Mouse (Mus musculus) myocyte (in vitro differentiated cells): ENCODE measurements around the gene Mrps11. TPM values are rescaled to one million over a fixed set of nuclear protein-coding genes. Genes with fewer than 3 reads are reported as not detected.

ENCODE experiments used
- H3K27me3 ChIP-seq: one replicate; pipeline ENCODE4 v1.6.1; 2011; ENCODE audit not compliant: control insufficient read depth, insufficient read depth, insufficient read length
- H3K36me3 ChIP-seq: one replicate; pipeline ENCODE4 v1.6.1; 2011; ENCODE audit not compliant: control insufficient read depth, insufficient read depth
- H3K4me2 ChIP-seq: one replicate; pipeline ENCODE4 v1.6.1; 2011; ENCODE audit warnings: low read depth, control low read depth
- H3K4me3 ChIP-seq: one replicate; pipeline ENCODE4 v1.5.1; 2011; ENCODE audit warnings: mild to moderate bottlenecking, control low read depth, moderate library complexity
- H3K79me2 ChIP-seq: one replicate; pipeline ENCODE4 v1.6.1; 2011; ENCODE audit not compliant: control insufficient read depth, insufficient read depth
- H3ac ChIP-seq: one replicate; pipeline ENCODE4 v1.6.1; 2011; ENCODE audit not compliant: control insufficient read depth, insufficient read length
- CEBPB ChIP-seq: IDR thresholded peaks from 2 replicates; pipeline ENCODE4 v1.6.1; 2011; ENCODE audit warnings: mild to moderate bottlenecking, moderate library complexity; ENCODE audit not compliant: poor library complexity, insufficient read depth, severe bottlenecking
- E2F4 ChIP-seq: IDR thresholded peaks from one replicate; pipeline ENCODE4 v1.6.1; 2011; ENCODE audit warnings: mild to moderate bottlenecking, control low read depth, moderate library complexity; ENCODE audit not compliant: insufficient read depth
- MAX ChIP-seq: IDR thresholded peaks from one replicate; pipeline ENCODE4 v1.6.1; 2011; ENCODE audit warnings: low read depth, mild to moderate bottlenecking, control low read depth
- MYOD1 ChIP-seq, 3 experiments: IDR thresholded peaks; one replicate each; pipeline ENCODE4 v1.6.1; 2011; ENCODE audit warnings: control low read depth in 2 of 3, low read depth in 2 of 3, mild to moderate bottlenecking in 2 of 3, moderate library complexity in 1 of 3; ENCODE audit not compliant: insufficient read length in 2 of 3, control insufficient read depth in 1 of 3
- MYOG ChIP-seq, 3 experiments: IDR thresholded peaks; one replicate each; pipeline ENCODE4 v1.6.1; 2011; ENCODE audit warnings: control low read depth in 2 of 3, low read depth in 2 of 3, mild to moderate bottlenecking in 2 of 3; ENCODE audit not compliant: insufficient read length in 2 of 3, control insufficient read depth in 1 of 3, insufficient read depth in 1 of 3
- POLR2A ChIP-seq: IDR thresholded peaks from one replicate; pipeline ENCODE4 v1.6.1; 2011; ENCODE audit warnings: low read depth, mild to moderate bottlenecking, control low read depth, moderate library complexity; ENCODE audit not compliant: insufficient read length
- POLR2AphosphoS2 ChIP-seq: IDR thresholded peaks from one replicate; pipeline ENCODE4 v1.6.1; 2011; ENCODE audit warnings: low read depth, control low read depth; ENCODE audit not compliant: insufficient read length
- REST ChIP-seq: IDR thresholded peaks from one replicate; pipeline ENCODE4 v1.6.1; 2011; ENCODE audit warnings: mild to moderate bottlenecking, control low read depth, moderate library complexity; ENCODE audit not compliant: insufficient read depth, insufficient read length
- SRF ChIP-seq: IDR thresholded peaks from one replicate; pipeline ENCODE4 v1.6.1; 2011; ENCODE audit warnings: low read depth; ENCODE audit not compliant: control insufficient read depth, insufficient read length
- TCF12 ChIP-seq: IDR thresholded peaks from one replicate; pipeline ENCODE4 v1.6.1; 2011; ENCODE audit warnings: mild to moderate bottlenecking, control low read depth; ENCODE audit not compliant: poor library complexity, insufficient read depth, severe bottlenecking
- TCF3 ChIP-seq: IDR thresholded peaks from one replicate; pipeline ENCODE4 v1.6.1; 2011; ENCODE audit warnings: low read depth, control low read depth; ENCODE audit not compliant: insufficient read length
- USF1 ChIP-seq: IDR thresholded peaks from one replicate; pipeline ENCODE4 v1.6.1; 2011; ENCODE audit warnings: low read depth, mild to moderate bottlenecking, control low read depth, moderate library complexity
- polyA plus RNA-seq: library from polyadenylated mRNA; unstranded; fragments of >200 nt; fragmentation: generic; extraction: Trizol; gene quantifications from one replicate; pipeline ENCODE4 v1.2.1, GENCODE M21; 2012; ENCODE audit warnings: missing spikeins

Mrps11 gene
- polyA plus RNA-seq, 1 experiment = 57.7 TPM

DNA sequence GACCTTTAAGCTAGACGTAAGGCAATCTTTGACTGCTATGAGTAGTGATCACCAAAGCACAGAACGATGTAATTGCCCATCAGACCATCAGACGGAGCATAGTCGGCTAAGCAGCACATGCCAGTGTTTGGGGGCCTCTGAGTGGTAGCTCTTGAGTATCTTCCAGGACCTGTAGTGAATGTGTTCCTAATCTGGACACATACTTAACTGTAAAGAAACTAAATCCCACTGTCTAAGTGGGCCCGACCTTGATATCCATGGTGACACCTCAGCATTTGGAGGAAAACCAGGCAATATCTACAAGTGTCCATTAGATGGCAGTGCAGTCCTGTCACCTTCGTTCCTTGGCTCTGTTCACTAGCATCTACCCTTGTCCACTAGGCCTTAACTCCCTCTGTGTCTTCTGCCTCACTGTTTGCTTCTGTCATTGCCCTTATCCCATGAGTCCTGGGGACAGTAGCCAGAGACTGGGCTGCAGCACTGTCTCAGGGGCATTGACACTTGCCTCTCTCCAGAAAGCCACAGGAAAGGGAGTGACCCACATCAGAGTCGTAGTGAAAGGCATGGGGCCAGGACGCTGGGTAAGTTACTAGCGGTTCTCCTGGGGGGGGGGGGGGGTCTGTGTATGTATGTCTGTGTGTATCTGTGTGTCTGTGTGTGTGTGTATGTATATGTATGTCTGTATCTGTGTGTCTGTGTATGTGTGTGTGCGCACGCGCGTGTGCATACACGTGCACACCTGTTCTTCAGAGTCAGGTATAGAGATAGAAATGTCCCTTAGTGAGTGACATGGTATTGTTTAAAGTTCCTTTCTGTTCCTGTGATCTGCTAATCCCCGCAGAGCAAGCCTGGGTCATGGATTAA lies 8.7 kb downstream of the Mrps11 start:
- Histone ChIP-seq H3K4me3 (no peak overlapping the region), H3K27me3 (no peaks in the 10 kb centered on the region), H3K36me3 (peaks cover 9% of the 10 kb centered on the region), H3K79me2 (no peaks in the 10 kb centered on the region), H3ac (no peak overlapping the region), H3K4me2 (no peak overlapping the region)
- TF ChIP-seq USF1 (no peak), TCF12 (no peak), CEBPB (no peak), POLR2AphosphoS2 (no peak), MYOG (IDR thresholded peaks at IDR 0.05; ENCODE audit: control insufficient read depth in 1 of 3, insufficient read depth in 1 of 3, insufficient read length in 2 of 3, low read depth in 2 of 3) (no peak), MAX (no peak), E2F4 (no peak)

- Histone ChIP-seq H3K4me2 (no peak overlapping the region), H3K36me3 (peaks cover 9% of the 10 kb centered on the region), H3K27me3 (no peaks in the 10 kb centered on the region), H3ac (no peak overlapping the region), H3K79me2 (no peaks in the 10 kb centered on the region), H3K4me3 (no peak overlapping the region)
- TF ChIP-seq SRF (no peak), TCF3 (no peak), POLR2A (no peak), POLR2AphosphoS2 (no peak), CEBPB (no peak), TCF12 (no peak), MAX (no peak), MYOD1 (IDR thresholded peaks at IDR 0.05; ENCODE audit: control insufficient read depth in 1 of 3, insufficient read length in 2 of 3, low read depth in 2 of 3) (no peak), E2F4 (no peak), MYOG (IDR thresholded peaks at IDR 0.05; ENCODE audit: control insufficient read depth in 1 of 3, insufficient read depth in 1 of 3, insufficient read length in 2 of 3, low read depth in 2 of 3) (no peak), USF1 (no peak), REST (no peak)
These were observed 11.1 kb downstream of the Mrps11 start for GRCm38 (mm10) chr7:78793895-78794570.

DNA sequence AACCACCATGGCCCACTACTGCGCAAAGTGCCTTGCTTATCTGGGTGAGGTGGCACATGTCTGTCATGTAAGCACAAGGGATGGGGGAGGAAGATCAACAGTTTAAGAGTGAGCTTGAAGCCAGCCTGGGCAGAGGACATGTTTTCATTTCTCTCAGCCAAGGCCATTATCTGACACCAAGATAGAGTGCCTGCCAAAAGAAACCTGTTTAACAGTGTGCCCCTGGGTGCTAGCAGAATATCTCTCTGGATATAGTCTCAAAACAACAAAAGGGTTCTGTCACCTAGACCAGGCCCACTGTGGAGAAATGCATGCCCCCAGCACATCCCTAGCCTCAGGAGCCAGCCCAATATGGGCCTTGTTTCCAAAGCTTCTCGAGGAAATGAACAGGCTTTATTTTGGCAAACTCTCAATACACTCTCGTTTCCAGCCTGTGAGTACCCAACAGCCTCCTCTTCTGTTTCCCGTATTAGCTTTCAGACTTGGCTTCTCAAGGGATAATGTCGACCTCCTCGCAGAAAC lies 11.7 kb downstream of the Mrps11 start:
- H3K36me3 ChIP-seq = peaks cover 5% of the 10 kb centered on the region
- no peak overlapping the region for H3K4me3 ChIP-seq
- no peak overlapping the region for H3K4me2 ChIP-seq
- TF ChIP-seq SRF = no peak
- no peak for TF ChIP-seq CEBPB
- no peak for TF ChIP-seq MYOG (IDR thresholded peaks at IDR 0.05; ENCODE audit: control insufficient read depth in 1 of 3, insufficient read depth in 1 of 3, insufficient read length in 2 of 3, low read depth in 2 of 3)
- no peak for TF ChIP-seq USF1
- TF ChIP-seq TCF12 = no peak
- no peak overlapping the region for H3ac ChIP-seq
- H3K27me3 ChIP-seq = no peaks in the 10 kb centered on the region
- H3K79me2 ChIP-seq = no peaks in the 10 kb centered on the region

DNA sequence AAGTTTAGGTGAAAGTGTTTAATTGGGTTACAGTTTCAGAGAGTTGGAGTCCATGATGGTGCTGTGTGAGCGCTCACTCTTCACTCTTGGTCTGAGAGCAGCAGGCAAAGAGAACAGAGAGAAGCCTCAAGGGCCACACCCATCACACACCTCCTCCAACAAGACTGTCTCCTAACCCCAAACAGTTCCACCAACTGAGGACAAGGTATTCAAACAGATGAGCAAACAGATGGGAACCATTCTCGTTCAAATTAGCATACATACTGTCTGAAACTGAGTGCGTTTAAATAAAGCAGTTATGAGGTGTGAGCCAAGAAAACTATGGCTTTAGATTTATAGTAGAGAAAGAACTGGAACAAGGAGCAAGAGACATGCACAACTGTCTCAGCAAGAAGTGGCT lies 13.7 kb downstream of the Mrps11 start:
- TF ChIP-seq TCF3 (no peak), TCF12 (no peak), MYOG (IDR thresholded peaks at IDR 0.05; ENCODE audit: control insufficient read depth in 1 of 3, insufficient read depth in 1 of 3, insufficient read length in 2 of 3, low read depth in 2 of 3) (no peak), MAX (no peak), POLR2AphosphoS2 (no peak), E2F4 (no peak), SRF (no peak), USF1 (no peak), POLR2A (no peak), CEBPB (no peak), MYOD1 (IDR thresholded peaks at IDR 0.05; ENCODE audit: control insufficient read depth in 1 of 3, insufficient read length in 2 of 3, low read depth in 2 of 3) (no peak), REST (no peak)
- H3K4me2 ChIP-seq = no peak overlapping the region
- H3K36me3 ChIP-seq = no peaks in the 10 kb centered on the region
- H3K27me3 ChIP-seq = peaks cover 8% of the 10 kb centered on the region
- no peak overlapping the region for H3K4me3 ChIP-seq
- no peak overlapping the region for H3ac ChIP-seq
- H3K79me2 ChIP-seq = no peaks in the 10 kb centered on the region
